Mouse (Mus musculus) heart, adult 18-20 months (tissue): ENCODE results near the gene Sox2. TPM values are rescaled to one million over a fixed set of nuclear protein-coding genes. Genes with fewer than 3 reads are reported as not detected.

Source experiments
- DNase-seq, 2 experiments: peaks; one replicate each; pipeline ENCODE4 v3.0.0; 2021 to 2022; ENCODE audit warnings: mixed read lengths in 1 of 2
- long read RNA-seq, 2 experiments: library from polyadenylated mRNA; stranded (forward); transcript quantifications; one replicate each; pipeline ENCODE4 v2.0.0; 2021
- total RNA-seq, 2 experiments: library from RNA; stranded (reverse); gene quantifications; 2 replicates each; pipeline ENCODE4 v1.2.3; 2021

Sox2 gene
- total RNA-seq: under 1 TPM in 1 of 2 experiments, not detected in 1; 0.67 TPM
- long read RNA-seq, experiment 1: 0 reads
- long read RNA-seq, experiment 2: 0 reads

DNA sequence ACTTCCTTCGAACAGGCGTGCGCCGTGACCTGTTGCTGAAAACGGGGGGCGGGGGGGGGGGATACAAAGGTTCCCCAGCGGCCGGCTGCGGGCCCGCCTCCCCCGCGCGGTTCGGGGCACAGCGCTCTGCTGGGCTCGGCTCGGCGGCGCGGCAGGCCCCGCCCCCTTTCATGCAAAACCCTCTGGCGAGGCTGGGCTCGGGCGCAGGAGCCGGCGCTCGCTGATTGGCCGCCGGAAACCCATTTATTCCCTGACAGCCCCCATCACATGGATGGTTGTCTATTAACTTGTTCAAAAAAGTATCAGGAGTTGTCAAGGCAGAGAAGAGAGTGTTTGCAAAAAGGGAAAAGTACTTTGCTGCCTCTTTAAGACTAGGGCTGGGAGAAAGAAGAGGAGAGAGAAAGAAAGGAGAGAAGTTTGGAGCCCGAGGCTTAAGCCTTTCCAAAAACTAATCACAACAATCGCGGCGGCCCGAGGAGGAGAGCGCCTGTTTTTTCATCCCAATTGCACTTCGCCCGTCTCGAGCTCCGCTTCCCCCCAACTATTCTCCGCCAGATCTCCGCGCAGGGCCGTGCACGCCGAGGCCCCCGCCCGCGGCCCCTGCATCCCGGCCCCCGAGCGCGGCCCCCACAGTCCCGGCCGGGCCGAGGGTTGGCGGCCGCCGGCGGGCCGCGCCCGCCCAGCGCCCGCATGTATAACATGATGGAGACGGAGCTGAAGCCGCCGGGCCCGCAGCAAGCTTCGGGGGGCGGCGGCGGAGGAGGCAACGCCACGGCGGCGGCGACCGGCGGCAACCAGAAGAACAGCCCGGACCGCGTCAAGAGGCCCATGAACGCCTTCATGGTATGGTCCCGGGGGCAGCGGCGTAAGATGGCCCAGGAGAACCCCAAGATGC lies at the start of gene Sox2:
Gene Sox2 (plus strand): TSS at position 680 of the 895 bp plus-strand sequence.
- DNase-seq: peak; percentile 40 to 57

DNA sequence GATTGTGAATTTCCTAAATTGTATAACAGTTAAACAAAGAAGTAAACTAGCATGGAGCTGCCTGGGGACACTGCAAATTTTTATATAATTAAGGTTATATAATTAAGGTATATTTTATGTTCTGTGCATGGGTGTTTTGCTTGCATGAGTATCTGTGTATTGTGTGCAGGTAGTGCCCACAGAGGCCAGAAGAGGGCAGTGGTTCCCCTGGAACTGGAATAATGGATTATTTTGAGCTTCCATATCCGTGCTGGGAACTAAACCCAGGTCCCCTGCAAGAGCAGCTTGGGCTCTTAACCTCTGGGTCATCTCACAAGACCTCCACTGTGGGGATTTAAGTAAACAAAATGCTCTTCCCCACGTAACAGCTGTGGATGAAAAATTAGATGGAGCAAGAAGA lies 49.1 kb upstream of the Sox2 start:
- DNase-seq: no peak

DNA sequence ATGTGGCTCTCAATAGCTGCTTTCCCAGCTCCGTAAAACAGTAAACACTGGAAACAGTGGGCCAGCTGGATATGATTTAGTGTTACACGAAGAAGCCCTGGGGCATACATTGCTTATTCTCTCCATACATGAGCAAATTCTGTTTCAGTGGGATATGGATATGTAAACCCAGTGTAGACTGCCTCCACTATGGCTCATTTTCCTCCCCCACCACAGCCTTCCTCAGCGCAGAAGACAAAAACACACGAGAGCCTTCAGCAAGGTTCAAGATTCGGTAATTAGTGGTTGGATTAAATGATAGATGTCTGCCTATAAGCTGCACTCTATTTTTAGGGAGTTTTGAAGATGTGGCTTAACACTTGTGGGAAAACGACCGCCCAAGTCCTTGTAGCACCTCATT lies 36.1 kb upstream of the Sox2 start:
- DNase-seq: no peak

DNA sequence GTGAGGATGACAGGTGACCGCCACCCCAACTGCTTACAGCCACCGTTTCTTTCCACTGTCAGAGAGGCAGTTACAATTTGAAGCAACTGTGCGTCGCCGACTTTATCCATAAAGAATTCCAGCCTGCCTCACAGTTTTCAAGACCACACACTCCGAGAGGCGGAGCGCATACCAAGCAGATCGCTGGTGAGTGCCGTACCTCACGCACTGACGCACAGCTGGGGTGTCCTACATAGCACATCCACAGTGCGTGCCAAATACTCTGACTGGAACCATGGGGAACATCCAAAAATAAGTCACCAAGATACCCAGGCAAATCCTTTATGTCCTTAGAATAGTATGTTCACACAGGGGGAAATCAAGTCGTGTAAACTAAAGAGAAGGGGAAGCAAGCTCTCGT lies 34.7 kb upstream of the Sox2 start:
- DNase-seq: no peak

DNA sequence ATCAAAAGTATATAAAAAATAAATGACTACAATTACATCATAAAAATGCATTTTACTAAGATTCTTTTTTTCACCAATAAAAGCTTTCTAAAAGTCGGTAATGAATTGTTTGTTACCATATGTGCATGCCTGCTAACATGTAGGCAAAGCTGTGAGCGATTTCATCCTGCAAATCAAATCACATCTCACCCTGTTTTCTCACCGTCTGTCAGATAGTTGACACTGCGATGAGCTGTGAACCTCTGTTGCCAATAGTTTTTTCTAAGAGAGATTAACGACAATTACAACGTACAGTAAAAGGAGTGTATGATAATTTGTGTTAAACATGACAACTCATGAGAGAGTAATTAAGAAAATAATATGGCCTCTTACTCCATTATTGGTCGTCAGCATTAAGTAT lies 31.3 kb upstream of the Sox2 start:
- no peak for DNase-seq

DNA sequence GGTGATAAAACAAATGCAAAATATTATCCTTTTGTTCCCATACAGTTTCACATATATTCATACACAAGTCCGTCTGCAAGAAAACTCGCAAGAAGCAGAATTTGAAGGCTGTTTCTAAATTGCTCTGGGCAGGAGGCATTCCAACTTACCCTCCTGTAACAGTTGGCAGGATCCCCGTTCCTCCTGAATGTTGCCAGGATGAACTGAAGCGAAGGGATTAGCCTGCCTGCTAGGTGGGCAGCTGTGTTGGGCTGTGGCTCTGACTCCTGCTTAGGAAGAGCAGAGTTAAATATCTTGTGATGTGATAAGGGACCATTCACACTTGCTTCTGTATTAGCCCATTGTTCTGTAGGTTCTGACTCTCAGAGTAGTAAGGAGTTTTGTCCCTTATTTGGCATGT lies 30.1 kb upstream of the Sox2 start:
- no peak for DNase-seq

DNA sequence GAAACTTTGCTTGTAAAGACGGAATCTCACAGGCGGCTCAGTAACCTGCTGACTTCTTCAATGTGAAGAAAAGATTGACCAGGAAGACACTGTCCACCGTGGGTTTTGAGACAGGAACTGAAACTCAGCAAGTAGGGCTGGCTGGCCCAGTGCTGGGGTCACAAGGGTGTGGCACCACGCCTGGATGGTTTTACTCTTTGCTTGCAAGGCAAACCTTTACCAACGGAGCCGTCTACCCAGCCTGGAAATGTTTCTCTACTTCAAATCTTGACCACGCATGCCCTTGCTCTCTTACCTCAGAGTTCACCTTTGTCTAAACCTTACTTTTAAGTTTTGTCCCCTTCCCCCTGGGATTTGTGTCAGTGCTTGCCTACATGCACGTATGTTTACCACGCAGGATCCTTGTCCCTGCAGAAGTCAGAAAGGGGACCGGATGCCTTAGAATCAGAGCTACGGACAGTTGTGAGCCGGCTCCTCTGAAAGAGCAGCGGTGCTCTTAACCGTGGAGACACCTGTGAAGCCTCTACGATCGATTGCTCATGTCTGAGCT lies 25.4 kb upstream of the Sox2 start:
- DNase-seq: no peak

DNA sequence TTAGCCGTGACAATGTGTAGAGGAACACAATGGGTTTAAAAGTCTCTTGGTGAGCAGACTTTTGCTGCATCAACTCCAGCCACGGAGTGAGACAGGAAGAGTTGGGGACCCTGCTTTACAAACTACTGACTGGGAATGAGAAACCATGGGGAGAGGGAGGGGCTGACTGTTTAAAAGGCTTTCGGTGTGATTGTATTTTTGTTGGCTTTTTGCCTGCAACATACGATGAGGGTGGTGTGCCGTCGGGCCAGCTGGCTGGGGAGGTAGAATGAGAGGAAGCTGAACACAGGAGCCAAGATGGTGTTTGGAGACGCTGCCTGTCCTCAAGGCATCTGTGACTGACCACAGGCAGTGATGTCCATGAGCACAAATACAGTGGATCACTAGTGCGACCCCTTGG lies 23.7 kb upstream of the Sox2 start:
- no peak for DNase-seq

DNA sequence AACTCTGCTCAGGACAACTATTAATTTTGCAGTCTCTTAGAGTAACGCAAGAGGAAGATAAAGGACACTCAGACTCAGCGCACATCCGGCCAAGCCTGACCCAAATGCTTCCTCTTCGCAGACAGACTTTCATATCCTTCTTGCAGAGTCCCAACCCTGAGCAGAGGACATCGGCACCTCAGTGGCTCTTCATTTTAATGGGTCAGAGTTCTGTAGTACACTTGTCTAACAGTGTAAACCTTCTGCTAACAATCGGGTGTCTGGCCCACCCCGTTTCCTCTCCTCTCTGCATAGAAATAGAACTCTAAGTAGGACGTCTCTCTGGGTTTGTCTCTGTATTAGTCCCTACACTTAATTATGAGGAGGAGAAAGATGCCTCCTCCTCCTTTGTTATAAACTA lies 20.2 kb upstream of the Sox2 start:
- DNase-seq: no peak

DNA sequence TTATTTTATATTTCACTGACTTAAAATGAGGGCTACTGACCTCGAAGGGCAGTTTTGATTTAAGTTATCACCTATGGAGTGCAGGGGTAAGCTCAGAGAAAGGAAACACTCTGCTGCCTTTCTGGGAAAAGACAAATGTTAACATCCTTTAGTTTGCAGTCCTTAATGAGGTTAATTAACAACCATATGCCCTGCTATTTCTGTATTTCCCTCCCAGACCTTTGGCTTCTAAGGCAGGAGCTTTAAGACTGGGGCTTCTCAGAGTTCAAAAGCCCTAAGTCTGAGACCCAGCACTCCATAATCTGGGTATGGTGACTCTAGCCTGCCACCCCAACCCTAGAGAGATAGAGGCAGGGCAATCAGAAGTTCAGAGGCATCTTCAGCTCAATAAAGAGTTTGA lies 19.5 kb upstream of the Sox2 start:
- no peak for DNase-seq

DNA sequence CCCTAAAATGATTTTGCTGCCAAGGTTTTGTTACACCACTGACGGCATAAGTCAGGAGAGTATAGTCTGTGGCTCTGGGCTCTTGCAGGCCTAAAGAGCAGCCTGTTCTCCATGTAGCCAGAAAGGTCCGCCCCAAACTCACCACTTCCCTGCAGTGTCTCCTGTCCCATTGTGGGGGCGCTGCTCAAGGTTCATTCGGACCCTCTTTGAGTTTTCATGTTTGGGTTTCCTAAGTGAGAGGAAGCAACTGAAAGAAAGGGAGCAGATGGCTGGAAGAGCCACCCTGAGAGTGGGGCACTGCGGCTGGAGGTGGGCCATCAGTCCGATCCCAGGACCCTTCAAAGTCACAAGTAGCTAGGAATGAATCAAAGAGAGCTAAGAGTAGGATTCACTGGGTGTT lies 13.2 kb upstream of the Sox2 start:
- DNase-seq: no peak

DNA sequence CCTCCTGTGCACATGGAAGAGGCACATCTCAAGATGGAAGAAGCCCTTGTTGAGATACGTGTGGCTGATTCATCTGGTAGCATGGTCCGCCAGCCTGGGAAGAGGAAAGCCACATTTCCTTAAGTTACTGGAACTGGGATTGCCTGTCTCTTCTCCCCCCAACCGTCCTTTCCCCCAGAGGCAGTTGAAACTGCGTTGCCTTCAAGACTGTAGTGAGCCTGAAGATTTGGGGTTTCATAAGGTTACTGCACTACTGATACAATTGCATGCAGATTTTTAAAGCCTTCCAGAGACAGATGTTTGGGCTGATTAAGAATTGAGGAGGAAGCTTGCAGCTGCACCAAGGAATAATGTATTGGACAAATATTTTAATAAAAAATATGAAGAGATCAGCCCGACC lies 12.7 kb upstream of the Sox2 start:
- no peak for DNase-seq

DNA sequence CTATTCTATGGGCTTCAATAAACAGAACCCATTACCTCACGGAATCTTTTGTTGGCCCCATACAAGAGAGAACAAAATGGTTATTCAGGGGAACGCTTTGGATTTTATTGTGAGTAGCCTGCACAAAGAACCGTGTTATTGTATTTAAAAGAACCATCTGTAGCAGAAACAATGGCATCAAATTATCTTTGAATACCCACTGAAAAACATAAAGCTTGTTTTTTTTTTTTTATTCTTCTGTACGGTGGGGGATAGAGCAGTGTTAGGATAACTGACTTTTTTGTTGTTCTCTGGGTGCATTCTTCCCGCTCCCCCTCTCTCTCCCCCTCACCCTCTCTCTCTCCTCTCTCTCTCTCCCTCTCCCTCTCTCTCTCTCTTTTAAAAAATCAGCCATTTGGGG lies 12.3 kb upstream of the Sox2 start:
- DNase-seq: no peak

DNA sequence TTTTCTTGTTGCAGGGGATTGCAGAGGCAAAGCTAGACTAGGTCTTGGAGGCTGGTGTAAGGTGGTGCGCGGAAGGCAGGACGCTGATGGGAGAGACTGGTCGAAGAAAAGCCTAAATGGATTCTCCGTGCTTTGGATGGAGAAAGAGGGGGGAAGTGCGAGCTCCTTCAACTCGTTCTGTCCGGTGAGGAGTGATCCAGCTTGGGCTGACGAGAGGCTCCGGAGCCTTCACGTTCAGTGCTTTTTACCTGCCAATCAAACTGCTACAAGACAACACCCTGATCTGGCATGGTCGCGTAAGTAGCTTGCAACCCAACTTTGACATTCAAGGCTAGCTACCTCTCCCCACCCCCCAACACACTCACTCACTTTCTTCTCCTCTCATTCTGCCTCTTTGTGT lies 11.9 kb upstream of the Sox2 start:
- no peak for DNase-seq

DNA sequence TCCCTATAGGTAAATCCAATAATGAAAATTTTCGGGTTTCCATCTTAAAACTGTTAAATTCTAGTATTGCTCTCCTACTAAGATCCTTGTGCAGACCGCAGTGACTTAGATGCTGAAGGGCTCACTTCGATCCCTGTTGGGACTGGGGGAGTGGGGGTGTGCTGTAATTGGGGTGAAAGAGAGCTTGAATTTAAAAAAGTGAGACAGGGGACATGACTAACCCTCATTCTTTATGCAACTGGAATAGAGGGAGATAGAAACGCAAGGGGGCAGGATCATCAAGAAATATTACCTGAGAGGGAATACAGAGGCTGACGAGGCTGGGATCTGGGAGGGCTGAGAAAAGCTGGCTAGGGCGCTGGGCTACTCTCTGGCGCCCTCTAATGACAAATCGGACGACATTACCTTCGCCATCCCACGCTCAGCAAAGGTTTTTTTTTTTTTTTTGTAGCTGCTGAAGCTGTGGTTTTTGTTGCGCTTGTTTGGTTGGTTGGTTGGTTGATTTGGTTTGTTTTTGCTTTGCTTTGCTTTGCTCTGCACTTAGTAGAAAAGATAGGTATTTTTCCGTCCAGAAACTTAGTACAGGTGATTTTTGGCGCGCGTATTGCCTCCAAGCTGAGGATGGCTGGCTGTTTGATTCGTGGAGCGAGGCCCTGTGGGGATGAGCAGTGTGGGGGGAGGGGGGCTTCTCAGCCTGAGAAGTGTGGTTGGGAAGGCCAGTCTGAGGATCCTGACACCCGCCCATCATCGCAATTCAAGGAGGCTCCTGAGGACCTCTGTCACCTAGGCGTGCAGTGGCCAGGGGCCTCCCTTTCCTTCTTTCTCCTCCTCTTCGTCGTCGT lies 11.0 kb upstream of the Sox2 start:
- no peak for DNase-seq

DNA sequence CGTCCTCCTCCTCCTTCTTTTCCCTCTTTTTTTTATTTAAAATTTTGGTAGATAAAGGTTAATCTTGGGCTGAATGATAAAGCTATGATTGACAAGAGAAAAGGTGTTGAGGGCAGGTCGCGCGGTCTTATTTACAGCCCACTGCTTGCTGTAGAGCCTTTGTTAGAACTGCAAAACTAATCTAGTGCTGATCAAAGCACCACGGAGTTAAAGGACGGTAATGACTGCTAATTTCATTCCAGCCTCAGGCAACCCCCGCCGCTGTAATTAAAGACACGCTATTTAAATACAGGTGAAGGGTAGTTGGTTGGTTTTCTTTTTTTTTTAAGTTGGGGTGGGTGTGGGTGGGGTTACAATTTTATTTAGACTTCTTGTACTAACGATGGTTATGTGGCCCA lies 10.3 kb upstream of the Sox2 start:
- no peak for DNase-seq

DNA sequence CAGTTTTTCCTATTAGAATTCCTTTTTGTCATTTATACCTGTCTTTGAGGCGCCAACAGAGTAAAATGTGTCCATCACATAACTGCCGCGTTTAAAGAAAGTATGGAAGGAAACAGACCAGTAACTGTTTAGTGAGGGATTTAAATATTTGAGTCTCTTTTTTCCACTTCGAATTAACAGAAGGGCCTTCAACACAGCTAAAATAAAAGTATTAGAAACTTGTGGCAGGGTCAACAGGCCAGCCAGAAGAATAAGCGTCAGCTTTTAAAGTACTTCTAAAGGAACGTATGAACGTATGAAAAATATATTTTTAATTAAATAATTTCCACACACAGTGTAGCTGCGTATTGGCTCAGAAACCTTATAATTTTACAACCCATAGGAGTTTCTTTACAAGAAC lies 9.9 kb upstream of the Sox2 start:
- DNase-seq: no peak

DNA sequence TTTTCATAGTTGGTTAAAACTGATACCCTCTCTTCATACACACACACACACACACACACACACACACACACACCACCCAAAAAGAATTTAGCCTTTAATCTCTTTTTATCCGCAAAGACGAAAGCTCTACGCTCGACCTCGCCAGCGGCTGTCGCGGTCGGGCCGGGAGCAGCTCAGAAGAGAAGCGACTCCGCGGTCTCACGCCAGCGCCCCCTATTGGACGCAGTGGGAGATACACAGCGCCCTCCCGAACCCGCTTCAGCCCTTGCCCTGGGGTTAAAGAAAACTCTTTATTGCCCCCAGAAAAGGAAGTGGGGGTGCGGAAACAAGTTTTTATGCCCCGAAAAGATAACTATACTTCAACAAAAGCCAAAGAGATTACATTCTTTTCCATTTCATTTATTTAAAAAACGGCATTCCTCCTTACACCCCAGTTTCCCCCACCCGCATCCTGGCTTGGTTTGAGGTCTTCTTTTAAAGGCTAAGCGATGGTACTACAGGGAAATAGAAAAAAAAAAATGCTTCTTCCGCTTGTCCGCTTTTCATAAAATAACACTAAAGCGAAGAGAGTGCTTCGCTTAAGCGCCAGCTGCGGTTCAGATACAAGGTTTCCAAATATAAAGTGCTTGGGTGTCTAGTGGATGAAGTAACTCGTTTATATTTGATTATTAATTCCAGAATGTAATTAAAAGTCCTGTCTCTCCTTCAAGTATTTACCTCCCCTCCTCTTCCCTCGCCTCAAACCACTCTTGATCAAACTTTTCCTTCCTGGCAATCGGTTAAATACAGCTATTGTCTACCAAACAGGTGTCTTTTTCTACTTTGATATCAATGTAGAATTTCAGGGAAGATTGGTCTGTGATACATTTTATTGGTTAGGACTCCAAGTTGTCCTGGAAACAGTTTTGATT lies 9.3 kb upstream of the Sox2 start:
- no peak for DNase-seq

DNA sequence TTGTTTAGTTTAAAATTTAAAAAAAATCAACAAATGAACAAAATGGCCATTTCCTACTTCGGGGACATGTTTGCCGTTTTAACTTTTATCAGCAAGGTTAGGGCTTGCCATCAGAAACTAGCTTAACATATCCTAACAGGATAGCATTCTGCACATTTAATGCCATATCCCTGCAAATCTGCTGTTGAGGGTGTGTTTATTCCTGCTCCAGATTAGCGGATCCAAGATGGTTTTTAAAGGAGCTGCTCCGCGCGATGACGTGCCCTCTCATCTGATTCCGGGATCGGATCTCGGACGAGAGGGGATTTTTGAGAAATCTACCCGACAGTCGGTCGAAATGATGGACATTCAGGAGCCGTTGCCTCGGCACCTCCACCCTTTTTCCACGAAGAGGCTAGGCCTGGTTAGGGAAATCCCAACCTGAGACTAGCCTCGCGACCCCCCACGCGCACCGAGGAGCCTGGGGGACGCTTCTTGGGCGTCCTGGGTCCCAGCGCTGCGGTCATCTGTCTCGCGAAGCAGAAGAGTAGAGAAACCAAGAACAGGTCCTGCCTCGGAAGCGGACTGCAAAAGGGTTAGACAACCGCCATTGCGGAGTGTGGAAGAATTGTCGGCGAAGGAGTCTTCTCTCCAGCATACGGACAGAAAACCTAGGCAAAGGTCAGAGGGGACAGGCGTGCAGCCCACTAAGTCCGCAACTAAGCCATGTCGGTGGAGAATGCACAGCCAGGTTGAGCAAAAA lies 8.3 kb upstream of the Sox2 start:
- DNase-seq: peak in 1 of 2 experiments; percentile 9

DNA sequence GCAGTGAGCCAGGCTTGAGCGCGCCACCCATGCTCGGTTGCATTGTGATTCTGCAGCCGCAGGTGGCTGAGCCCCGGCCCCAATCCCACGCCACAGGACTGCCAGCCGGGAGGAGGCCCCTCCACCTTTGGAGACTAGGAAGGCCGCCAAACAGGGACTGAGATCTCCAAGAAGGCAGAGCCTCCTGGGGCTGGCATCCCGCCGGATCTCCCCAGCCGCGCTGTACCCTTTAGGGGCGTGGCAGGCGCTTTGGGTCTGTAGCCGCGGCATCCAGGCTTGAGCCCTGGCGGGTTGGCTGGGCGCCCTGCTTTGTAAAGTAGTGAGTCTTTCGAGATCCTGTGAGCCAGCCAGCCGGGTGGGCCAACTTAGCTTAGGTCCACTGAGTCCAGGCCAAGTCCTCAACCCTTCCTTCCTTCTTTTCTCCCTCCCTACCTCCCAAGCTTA lies 7.7 kb upstream of the Sox2 start:
- DNase-seq: no peak

DNA sequence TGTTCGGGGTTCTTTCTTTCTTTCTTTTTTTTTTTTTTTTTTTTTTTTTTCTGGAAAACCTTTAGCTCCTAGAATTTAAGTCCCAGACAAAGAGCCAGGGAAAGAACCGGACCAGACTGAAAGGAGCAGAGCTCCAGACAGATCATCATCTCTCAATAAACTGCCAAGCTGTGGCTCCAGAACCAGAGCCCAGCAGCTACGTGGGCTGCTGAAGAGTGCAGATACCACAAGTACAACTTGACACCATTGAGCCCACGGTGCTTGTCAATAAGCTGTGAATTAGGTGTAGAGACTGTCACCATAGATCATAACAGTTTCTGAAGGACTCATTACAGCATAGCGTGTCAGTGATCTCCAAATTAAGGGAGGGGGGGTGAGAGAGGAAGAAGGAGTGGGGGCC lies 7.1 kb upstream of the Sox2 start:
- no peak for DNase-seq
